Mouse (Mus musculus): ENCODE measurements around the gene Crispld2.

The Crispld2 gene

GRCm38 (mm10) chr8:120034471-120034870, 42.2 kb downstream of the Crispld2 start:
- in situ Hi-C loops (cut with MboI) = no loop called here

GRCm38 (mm10) chr8:120036111-120036510, 43.9 kb downstream of the Crispld2 start:
- in situ Hi-C loops (cut with MboI) = no loop called here

DNA sequence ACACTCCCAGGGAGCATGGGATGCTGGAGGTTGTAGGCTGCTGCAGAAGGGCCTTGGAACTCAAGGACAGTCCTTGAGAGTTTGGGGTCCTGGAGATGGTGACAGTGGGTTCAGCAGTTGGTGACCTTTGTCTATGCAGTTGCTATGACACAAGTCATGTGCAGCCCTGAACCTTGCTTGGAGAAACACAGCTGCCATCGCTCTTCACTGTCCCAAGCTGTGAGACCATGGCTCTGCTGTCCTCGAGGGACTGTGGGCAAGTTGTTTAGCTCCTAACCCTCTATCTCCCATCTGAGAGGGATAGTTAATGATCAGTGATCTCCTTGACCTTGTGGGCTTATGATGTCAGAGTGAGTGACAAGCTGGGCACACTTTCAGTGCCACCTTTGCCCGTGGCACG, 44.3 kb downstream of the Crispld2 start:
- in situ Hi-C loops (cut with MboI) = no loop called here

DNA sequence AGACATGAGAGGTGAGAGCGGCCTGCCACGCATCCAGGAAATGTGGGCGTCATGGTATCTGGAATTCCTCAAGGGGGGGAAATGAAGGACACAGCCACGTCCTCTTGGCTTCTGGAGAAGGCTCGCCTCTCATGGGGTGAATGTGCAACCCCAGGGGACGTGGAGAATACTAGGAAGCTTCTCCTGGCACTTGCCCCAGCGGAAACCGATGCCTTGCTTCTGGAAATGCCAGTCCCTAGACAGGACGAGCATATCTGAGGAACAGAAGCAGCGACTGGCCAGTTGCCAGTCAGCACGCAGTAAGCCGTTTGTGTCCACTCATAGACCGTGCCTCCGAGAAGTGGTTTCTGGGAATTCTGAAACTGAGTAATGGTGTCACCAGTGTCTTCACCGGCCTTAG, 45.0 kb downstream of the Crispld2 start:
- in situ Hi-C loops (cut with MboI) = no loop called here

- in situ Hi-C loops (cut with MboI) = no loop called here
These were observed 45.4 kb downstream of the Crispld2 start for GRCm38 (mm10) chr8:120037611-120038010.

DNA sequence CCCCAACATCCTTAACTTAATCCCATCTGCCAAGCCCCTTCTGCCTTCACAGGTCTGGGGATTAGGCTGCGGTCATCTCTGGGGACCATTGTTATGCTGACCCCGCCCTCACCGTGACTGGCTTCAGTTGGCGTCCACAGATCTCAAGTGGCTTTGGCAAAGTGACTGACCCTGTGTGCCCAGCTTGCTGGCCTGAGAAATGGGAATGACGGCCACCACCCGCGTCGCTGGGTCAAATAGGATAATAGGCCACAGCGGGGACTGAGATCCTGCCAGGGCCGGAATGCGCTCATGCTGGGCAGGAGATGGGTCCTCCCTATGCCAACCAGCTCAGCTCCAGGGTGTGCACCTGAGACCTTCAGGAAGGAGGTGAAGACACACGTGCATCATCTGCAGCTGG, 46.5 kb downstream of the Crispld2 start:
- in situ Hi-C loops (cut with MboI) = no loop called here

DNA sequence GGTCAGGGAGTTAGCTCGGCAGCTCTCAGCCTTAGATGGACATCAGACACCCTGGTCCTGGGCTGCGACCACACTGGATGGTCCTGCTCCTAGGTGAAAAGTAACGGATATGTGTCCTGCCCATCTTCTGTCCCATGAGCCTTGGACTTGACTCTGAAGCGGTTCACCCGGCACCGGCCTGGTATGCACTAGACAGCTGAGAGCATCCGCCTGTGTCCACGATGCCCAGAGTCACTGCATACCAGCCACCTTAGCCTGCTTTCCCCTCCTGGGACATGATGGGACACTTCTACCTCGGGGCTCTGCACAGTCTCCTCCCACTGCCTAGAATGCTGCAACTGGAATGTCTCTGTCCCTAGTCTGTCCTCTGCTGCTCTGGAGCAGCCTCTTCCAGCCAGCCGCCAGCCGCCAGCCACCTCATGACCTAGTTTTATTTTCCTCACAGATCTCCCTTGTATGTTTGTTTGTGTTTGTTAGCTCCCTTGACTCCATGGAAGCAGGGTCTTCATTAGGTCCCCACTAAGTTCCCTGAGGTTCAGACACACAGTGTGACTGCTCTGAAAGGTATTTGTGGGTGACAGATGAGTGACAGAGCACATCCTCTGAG, 47.2 kb downstream of the Crispld2 start:
- in situ Hi-C loops (cut with MboI) = no loop called here

GRCm38 (mm10) chr8:120040861-120041260, 48.6 kb downstream of the Crispld2 start:
- in situ Hi-C loops (cut with MboI) = no loop called here

- in situ Hi-C loops (cut with MboI) = no loop called here
These were observed 50.5 kb downstream of the Crispld2 start for GRCm38 (mm10) chr8:120042542-120043312.

GRCm38 (mm10) chr8:120044907-120045306, 52.7 kb downstream of the Crispld2 start:
- in situ Hi-C loops (cut with MboI) = no loop called here

DNA sequence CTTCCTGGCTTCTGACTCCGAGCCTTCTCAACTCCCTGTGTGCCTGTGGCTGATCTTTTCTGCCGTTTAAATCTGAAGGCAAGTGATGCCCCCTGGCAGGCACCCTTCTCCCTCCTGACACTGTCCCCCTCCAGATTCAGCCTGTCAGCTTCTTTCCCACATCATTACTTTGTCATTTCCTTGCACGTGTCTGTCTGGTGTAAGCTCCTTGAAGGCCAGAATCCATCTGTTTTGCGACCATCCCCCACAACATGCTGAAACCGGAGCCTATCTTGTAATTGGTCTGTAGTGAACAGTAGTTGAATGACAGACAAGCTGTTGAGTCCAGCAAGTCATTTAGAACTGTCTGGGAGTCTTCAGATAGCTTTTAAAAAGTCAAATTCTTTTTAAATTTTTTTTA, 53.2 kb downstream of the Crispld2 start:
- in situ Hi-C loops (cut with MboI) = no loop called here

DNA sequence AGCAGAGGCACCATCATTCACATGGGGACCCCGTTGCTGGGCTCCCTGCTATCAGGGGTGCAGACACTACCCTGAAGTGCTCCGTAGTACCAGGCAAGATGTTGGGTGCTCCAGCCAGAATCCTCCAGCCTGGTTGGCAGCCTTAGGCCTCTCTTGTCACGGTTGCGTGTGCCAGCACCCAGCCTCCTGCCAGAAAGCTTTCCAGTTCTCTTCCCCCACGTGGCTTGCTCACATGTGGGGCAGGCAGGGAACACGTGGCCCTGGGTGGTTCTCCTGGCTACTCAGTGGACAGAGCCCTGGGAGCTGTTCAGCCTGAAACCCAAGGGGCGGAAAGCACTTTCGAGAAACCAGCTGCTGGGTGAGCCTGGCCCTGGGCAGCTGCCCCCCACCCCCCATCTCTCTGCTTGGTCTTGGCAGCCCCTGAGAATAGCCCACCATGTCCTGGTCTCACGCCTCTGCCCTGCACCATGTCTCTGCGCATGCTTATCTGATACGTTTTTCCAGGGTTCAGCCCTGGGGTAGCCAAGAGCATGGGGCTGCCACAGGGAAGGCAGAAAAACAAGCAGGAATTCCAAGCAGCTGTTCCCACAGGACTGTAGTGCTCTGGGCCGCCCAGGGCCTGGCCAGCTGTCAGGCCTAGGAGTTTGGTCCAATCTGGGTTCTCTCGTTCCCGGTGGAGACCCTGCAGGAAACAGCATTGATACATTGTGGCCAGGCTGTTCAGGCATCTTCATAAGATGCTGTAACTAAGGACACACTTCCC, 54.2 kb downstream of the Crispld2 start:
- in situ Hi-C loops (cut with MboI) = no loop called here

- in situ Hi-C loops (cut with MboI) = no loop called here
These were observed 57.7 kb downstream of the Crispld2 start for GRCm38 (mm10) chr8:120049949-120050348.

DNA sequence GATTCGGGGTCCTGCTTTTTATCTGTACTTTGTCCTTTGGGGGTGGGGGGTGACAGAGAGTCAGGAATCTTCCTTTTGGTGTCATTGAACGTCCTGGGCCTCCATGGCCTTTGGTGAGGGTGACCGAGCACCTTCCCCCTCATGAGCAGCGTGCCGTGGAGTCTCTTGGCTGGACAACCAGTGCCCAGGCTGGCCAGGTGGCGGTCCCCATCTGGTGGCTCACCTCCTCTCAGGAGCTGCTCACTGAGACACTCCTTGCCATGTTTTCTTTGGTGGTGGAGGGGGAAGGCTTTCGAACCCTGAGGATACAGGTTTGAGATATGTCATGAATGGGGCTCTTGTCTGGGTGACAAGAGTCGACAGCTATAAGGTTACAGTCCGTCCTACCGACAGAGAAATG, 58.1 kb downstream of the Crispld2 start:
- in situ Hi-C loops (cut with MboI) = no loop called here

DNA sequence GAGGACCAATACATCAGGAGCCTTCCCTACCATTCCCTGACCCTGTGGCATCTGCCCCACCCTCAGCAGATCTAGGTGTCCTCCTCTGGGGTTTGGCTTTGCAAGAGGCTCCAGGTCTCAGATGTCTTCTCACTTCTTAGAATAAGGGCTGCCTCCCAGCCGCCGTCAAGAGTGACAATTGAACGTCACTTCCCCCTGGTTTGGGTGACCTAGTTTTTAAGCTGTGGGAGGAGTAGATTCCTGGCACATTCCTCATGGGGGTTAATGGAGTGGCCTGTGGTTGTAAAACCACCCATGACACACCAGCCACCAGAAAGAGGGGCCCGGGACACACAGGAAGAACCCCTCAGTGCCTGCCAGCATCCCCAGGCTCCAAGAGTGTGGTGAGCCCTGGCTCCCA, 58.8 kb downstream of the Crispld2 start:
- in situ Hi-C loops (cut with MboI) = no loop called here

- in situ Hi-C loops (cut with MboI) = no loop called here
These were observed 59.7 kb downstream of the Crispld2 start for GRCm38 (mm10) chr8:120051908-120052307.

GRCm38 (mm10) chr8:120052318-120052717, 60.1 kb downstream of the Crispld2 start:
- in situ Hi-C loops (cut with MboI) = no loop called here

DNA sequence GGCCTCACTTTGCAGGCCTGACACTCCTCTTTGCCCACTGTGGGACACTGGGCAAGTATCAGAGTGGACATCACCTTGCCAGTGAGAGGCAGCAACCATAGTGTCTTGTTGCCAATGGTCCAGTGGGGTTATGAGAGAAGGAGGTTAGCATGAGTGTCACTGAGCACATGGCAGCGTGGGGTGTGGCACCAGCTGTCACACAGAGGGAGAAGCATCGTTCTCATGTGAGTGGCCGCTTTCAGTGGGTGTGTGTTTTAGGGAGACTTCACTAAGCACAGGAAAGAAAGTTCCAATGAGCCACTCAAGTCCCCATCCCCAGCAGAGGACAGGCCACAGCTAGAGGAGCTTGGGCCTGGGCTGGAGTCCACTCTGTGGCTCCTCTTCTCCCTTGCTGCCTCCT, 62.6 kb downstream of the Crispld2 start:
- in situ Hi-C loops (cut with MboI) = no loop called here

DNA sequence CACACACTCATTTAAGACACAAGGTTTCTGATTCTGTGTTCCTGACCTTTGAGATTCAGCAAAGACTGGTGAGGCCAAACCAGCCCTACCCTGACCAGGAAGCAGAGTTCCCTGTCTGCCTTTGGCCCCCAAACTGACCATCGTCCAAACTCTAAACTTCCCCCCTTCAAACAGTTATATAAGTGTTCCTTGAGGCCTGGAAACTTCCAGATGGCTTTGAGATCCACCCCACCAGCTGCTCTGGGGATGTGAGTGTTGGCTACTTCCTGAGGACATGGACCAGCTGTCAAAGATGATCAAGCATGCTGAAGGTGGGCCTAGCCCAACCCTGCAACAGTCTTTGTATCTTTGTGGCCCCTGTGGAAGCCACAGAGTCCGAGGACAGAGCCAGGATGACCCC, 64.8 kb downstream of the Crispld2 start:
- in situ Hi-C loops (cut with MboI) = no loop called here

- in situ Hi-C loops (cut with MboI) = no loop called here
These were observed 70.5 kb downstream of the Crispld2 start for GRCm38 (mm10) chr8:120062742-120063141.

- in situ Hi-C loops (cut with MboI) = no loop called here
These were observed 71.1 kb downstream of the Crispld2 start for GRCm38 (mm10) chr8:120063326-120063725.

GRCm38 (mm10) chr8:120065611-120066010, 73.4 kb downstream of the Crispld2 start:
- in situ Hi-C loops (cut with MboI) = no loop called here

DNA sequence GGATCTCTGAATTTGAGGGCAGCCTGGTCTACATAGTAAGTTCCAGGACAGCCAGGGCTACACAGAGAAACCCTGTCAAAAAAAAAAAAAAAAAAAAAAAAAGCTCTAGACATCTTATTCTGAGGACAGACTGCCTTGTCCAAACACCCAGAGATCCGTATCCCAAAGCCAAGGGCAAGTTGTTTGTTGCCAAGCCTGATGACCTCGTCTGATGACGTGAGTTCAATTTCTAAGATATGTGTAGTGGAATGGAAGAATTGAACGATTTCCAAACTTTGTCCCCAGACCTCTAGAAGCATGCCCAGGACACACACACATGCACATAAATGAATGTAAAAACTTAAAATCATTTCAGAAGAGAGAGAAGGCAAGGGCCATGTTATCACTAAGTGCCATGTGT, 74.0 kb downstream of the Crispld2 start:
- in situ Hi-C loops (cut with MboI) = no loop called here
